ENCODE assay signal across 20 mouse cellular contexts in the genomic region with DNA sequence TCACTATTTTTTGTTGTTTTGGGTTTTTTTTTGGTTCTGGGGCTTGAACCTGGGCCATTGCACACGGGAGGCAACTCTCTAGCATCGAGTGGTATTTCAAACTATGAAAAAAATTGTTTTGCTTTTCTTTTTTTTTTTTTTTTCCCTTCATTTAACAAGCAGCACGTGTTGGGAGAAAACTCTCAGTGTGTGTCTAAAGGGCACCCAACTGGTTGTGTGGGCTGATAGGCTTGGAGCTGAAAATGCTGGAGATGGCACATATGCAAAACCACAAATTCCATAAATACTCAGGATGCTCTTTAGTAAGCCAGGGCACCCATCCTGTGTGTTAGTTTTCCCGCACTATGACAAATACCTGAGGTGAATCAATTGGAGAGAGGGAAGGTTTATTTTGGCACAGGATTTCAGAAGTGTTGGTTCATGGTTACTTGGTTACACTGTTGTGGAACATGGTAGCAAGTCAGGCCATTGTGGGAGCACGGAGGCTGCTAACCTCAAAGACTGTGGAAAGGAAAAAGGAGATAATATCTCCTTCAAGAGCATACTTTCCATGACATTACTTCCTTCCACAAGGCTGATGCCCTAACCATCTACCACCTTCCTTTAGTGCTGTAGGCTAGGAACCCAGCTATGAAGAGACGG.
DNase-seq lines count a peak whose midpoint lies in the region; ATAC-seq and TF ChIP-seq lines count a peak whose summit lies in the region.
"Had no signal": no experiment of that assay in that cellular context is flagged by ENCODE, and none has a peak within 500 bp of the region (broad histone marks: within the 10 kb centered on the region; RNA-seq: fewer than 3 reads in every experiment).

No protein-coding gene starts in this region.

- no peaks in the 10 kb centered on the region for H3K36me3 ChIP-seq in liver, adult 2 months (ENCODE audit: control insufficient read depth, insufficient read depth, low read length)
- no peaks in the 10 kb centered on the region for H3K36me3 ChIP-seq in limb, embryonic 10.5 days
- H3K36me3 ChIP-seq: forebrain, embryonic 15.5 days; limb, embryonic 15.5 days had no signal

- TF ChIP-seq CTCF in liver, adult 2 months (IDR thresholded peaks at IDR 0.05; ENCODE audit: low read depth, low read length) = no peak

- ATAC-seq in megakaryocyte progenitor cell, adult 5-6 weeks (replicated peaks; ENCODE audit: poor library complexity) = peak; percentile 51
- ATAC-seq: forebrain, embryonic 15.5 days had no signal

- H3K4me3 ChIP-seq in liver, adult 2 months (ENCODE audit: insufficient read depth, low read depth, low read length) = no peak overlapping the region
- H3K4me3 ChIP-seq in limb, embryonic 10.5 days = no peak overlapping the region
- H3K4me3 ChIP-seq: erythroblast, embryonic 14.5 days; forebrain, embryonic 15.5 days; heart, adult 2 months; hindbrain, embryonic 12.5 days; limb, embryonic 15.5 days had no signal

- TF ChIP-seq POLR2A in liver, adult 2 months (IDR thresholded peaks at IDR 0.05; ENCODE audit: extremely low read depth, insufficient read depth, low read length) = no peak

- H3K9ac ChIP-seq in liver, adult 2 months (ENCODE audit: low read depth, low read length) = no peak overlapping the region
- H3K9ac ChIP-seq: forebrain, embryonic 15.5 days; hindbrain, embryonic 12.5 days; limb, embryonic 15.5 days; lung, embryonic 14.5 days had no signal

- 57% methylated on average over 6 of the region's 6 CpGs for WGBS in liver, adult 2 months
- 97% methylated on average over 6 of the region's 6 CpGs for WGBS in limb, embryonic 10.5 days

- no peaks in the 10 kb centered on the region for H3K27me3 ChIP-seq in liver, adult 2 months (ENCODE audit: control insufficient read depth, insufficient read depth, low read length)
- H3K27me3 ChIP-seq in limb, embryonic 10.5 days (ENCODE audit: low read depth, poor library complexity, severe bottlenecking) = no peaks in the 10 kb centered on the region
- H3K27me3 ChIP-seq: forebrain, embryonic 15.5 days; hindbrain, embryonic 12.5 days; limb, embryonic 15.5 days had no signal

- peak; percentile 79 for DNase-seq in liver, adult 2 months (ENCODE audit: extremely low read depth, low read depth, low spot score)
- DNase-seq in liver = no peak
- DNase-seq in CD4-positive, CD25-positive, alpha-beta regulatory T cell, adult 2 months (ENCODE audit: low read depth, low spot score) = peak; percentile 82
- DNase-seq in brain, adult 2 months (ENCODE audit: low read depth, low spot score) = peak; percentile 40
- no peak for DNase-seq in yolk sac, embryonic 10.5 days (ENCODE audit: low spot score)
- DNase-seq in limb, embryonic 10.5 days (ENCODE audit: low spot score) = no peak
- no peak for DNase-seq in T-cell, adult 2 months (ENCODE audit: low spot score)
- DNase-seq: cerebellum, postnatal 14 days; heart, adult 2 months; kidney, adult 11 months; kidney, postnatal 14 days; lung, embryonic 14.5 days; midbrain, embryonic 14.5 days; right cerebral cortex, adult 18-20 months; thymus, adult 18-20 months had no signal

- H3K9me3 ChIP-seq in limb, embryonic 10.5 days (replicated peaks) = no peaks in the 10 kb centered on the region
- H3K9me3 ChIP-seq: forebrain, embryonic 15.5 days; hindbrain, embryonic 12.5 days; limb, embryonic 15.5 days had no signal

- no peaks in the 10 kb centered on the region for H3K79me2 ChIP-seq in liver, adult 2 months (ENCODE audit: control insufficient read depth, insufficient read depth, low read length)

- no peak overlapping the region for H3K27ac ChIP-seq in liver, adult 2 months (replicated peaks; ENCODE audit: insufficient read depth, low read depth, low read length)
- H3K27ac ChIP-seq in limb, embryonic 10.5 days = no peak overlapping the region
- H3K27ac ChIP-seq: forebrain, embryonic 15.5 days; heart, adult 2 months; hindbrain, embryonic 12.5 days; limb, embryonic 15.5 days had no signal

- H3K4me1 ChIP-seq in liver, adult 2 months (ENCODE audit: control insufficient read depth, insufficient read depth, low read length) = no peaks in the 10 kb centered on the region
- H3K4me1 ChIP-seq in limb, embryonic 10.5 days = peaks cover 8% of the 10 kb centered on the region; the same call in 1 of the 2 replicates
- H3K4me1 ChIP-seq: forebrain, embryonic 15.5 days; hindbrain, embryonic 12.5 days; limb, embryonic 15.5 days had no signal

Comparison
In these comparisons a context has a peak if more than half of its experiments do, and no peak if none do; other contexts are left out.
1. DNase-seq: peak in liver, adult 2 months (single experiment), CD4-positive, CD25-positive, alpha-beta regulatory T cell, adult 2 months (single experiment) and brain, adult 2 months (single experiment); none in liver (single experiment), yolk sac, embryonic 10.5 days (single experiment), limb, embryonic 10.5 days (single experiment) and T-cell, adult 2 months (single experiment).